Mouse (Mus musculus) left cerebral cortex, postnatal 36 days (tissue): Measurements from ENCODE around the gene Sec1. TPM values are rescaled to one million over a fixed set of nuclear protein-coding genes. Genes with fewer than 3 reads are reported as not detected.

Experiments
- DNase-seq, 2 experiments: peaks; one replicate each; pipeline ENCODE4 v3.0.0; 2021 to 2022; ENCODE audit warnings: low spot score in 2 of 2, mixed read lengths in 1 of 2
- intact Hi-C: fragments of 180-260 bp; cut with DNase I; formaldehyde crosslinking; loops from one replicate; pipeline ENCODE4 v1.15.1; 2025
- total RNA-seq, 2 experiments: library from RNA; stranded (reverse); gene quantifications; 2 replicates each; pipeline ENCODE4 v1.2.3; 2021

The Sec1 gene
- total RNA-seq, 2 experiments from 2014 or later: 0.37 to 0.48 TPM

GRCm38 (mm10) chr7:45649351-45649750, 44.9 kb downstream of the Sec1 start:
- intact Hi-C loops: no loop called here
- no peak for DNase-seq

- DNase-seq: no peak
- intact Hi-C loops: no loop called here
Measured at GRCm38 (mm10) chr7:45646671-45647070, 47.5 kb downstream of the Sec1 start.

- intact Hi-C loops: no loop called here
- DNase-seq: no peak
Measured at GRCm38 (mm10) chr7:45645591-45645971, 48.6 kb downstream of the Sec1 start.

GRCm38 (mm10) chr7:45644872-45645590, 49.2 kb downstream of the Sec1 start:
- DNase-seq: no peak
- intact Hi-C loops: loop anchor here (5.0 kb wide), 1 partner anchor 37 kb away; the partner anchor contains the start of gene Ntn5

- intact Hi-C loops: loop anchor here (5.0 kb wide), 1 partner anchor 38 kb away; the partner anchor contains the start of gene Ntn5
- DNase-seq: peak; percentile 76 to 80
Measured at GRCm38 (mm10) chr7:45644183-45644582, 50.0 kb downstream of the Sec1 start.

GRCm38 (mm10) chr7:45643441-45644178, 50.6 kb downstream of the Sec1 start:
- peak; percentile 88 to 92 for DNase-seq
- intact Hi-C loops: loop anchor here (5.0 kb wide), 1 partner anchor 39 kb away; the partner anchor contains the start of gene Ntn5

- no peak for DNase-seq
- intact Hi-C loops: loop anchor here (5.0 kb wide), 1 partner anchor 40 kb away; the partner anchor contains the start of gene Ntn5
Measured at GRCm38 (mm10) chr7:45642503-45643255, 51.5 kb downstream of the Sec1 start.

GRCm38 (mm10) chr7:45642083-45642482, 52.1 kb downstream of the Sec1 start:
- no peak for DNase-seq
- intact Hi-C loops: loop anchor here (5.0 kb wide), 1 partner anchor 40 kb away; the partner anchor contains the start of gene Ntn5

- intact Hi-C loops: loop anchor here (5.0 kb wide), 1 partner anchor 41 kb away; the partner anchor contains the start of gene Ntn5
Measured at GRCm38 (mm10) chr7:45641391-45642040, 52.7 kb downstream of the Sec1 start.

GRCm38 (mm10) chr7:45640191-45640957, 53.8 kb downstream of the Sec1 start:
- no peak for DNase-seq
- intact Hi-C loops: loop anchor here (5.0 kb wide), 1 partner anchor 42 kb away; the partner anchor contains the start of gene Ntn5

More at GRCm38 (mm10) chr7:45641391-45642040, 52.7 kb downstream of the Sec1 start:
- no peak for DNase-seq

GRCm38 (mm10) chr7:45639561-45640027, 54.6 kb downstream of the Sec1 start, which contains the start of gene Mamstr:
TSS of gene Mamstr (plus strand) at chr7:45639977.
- DNase-seq: no peak
- intact Hi-C loops: loop anchor here (5.0 kb wide), 1 partner anchor 43 kb away; the partner anchor contains the start of gene Ntn5

GRCm38 (mm10) chr7:45638623-45639401, 55.4 kb downstream of the Sec1 start:
- intact Hi-C loops: no loop called here
- peak; percentile 93 to 94 for DNase-seq

- intact Hi-C loops: no loop called here
- no peak for DNase-seq
Measured at GRCm38 (mm10) chr7:45637710-45638109, 56.5 kb downstream of the Sec1 start.

- intact Hi-C loops: no loop called here
- no peak for DNase-seq
Measured at GRCm38 (mm10) chr7:45635711-45636688, 58.2 kb downstream of the Sec1 start.

GRCm38 (mm10) chr7:45634946-45635681, 59.1 kb downstream of the Sec1 start:
- intact Hi-C loops: no loop called here
- no peak for DNase-seq

GRCm38 (mm10) chr7:45632499-45632898, 61.7 kb downstream of the Sec1 start:
- intact Hi-C loops: no loop called here
- peak in 1 of 2 experiments; percentile 45 for DNase-seq
